ENCODE assay signal across 26 mouse cellular contexts in genomic region chr2:26633953-26634530, GRCm38 (mm10). TPM values are rescaled to one million over a fixed set of nuclear protein-coding genes. Genes with fewer than 3 reads are reported as not detected.
A peak's percentile ranks its signal among the peaks of the same experiment; 100 is the strongest.
DNase-seq lines count a peak whose midpoint lies in the region; ATAC-seq and TF ChIP-seq lines count a peak whose summit lies in the region.
"Had no signal": no experiment of that assay in that cellular context is flagged by ENCODE, and none has a peak within 500 bp of the region (broad histone marks: within the 10 kb centered on the region; RNA-seq: fewer than 3 reads in every experiment).

No protein-coding gene starts in this region.

- ATAC-seq in lung, embryonic 14.5 days (ENCODE audit: insufficient read depth) = no peak
- no peak for ATAC-seq in midbrain, embryonic 15.5 days (replicated peaks)
- no peak for ATAC-seq in megakaryocyte, adult 5-6 weeks (ENCODE audit: poor library complexity, severe bottlenecking)
- ATAC-seq in megakaryocyte-erythroid progenitor cell, adult 5-6 weeks (replicated peaks; ENCODE audit: low FRiP score, low TSS enrichment, poor library complexity, severe bottlenecking) = no peak
- ATAC-seq: hindbrain, postnatal 0 days had no signal

- TF ChIP-seq EP300 in heart, adult 2 months (IDR thresholded peaks at IDR 0.05; ENCODE audit: insufficient read depth, low read depth, low read length) = no peak

- WGBS in heart, adult 2 months = 71% methylated on average over 4 of the region's 4 CpGs
- 64% methylated on average over 4 of the region's 4 CpGs for WGBS in heart, embryonic 10.5 days
- 59% methylated on average over 4 of the region's 4 CpGs for WGBS in lung, embryonic 14.5 days
- 73% methylated on average over 4 of the region's 4 CpGs for WGBS in midbrain, embryonic 15.5 days

- no peak overlapping the region for H3K9ac ChIP-seq in heart, adult 2 months (ENCODE audit: low read depth, low read length)
- H3K9ac ChIP-seq in lung, embryonic 14.5 days = no peak overlapping the region
- no peak overlapping the region for H3K9ac ChIP-seq in midbrain, embryonic 15.5 days

- H3K36me3 ChIP-seq in heart, adult 2 months (ENCODE audit: control insufficient read depth, insufficient read depth, low read length) = peaks cover 7% of the 10 kb centered on the region
- peaks cover 52% of the 10 kb centered on the region for H3K36me3 ChIP-seq in heart, embryonic 10.5 days
- peaks cover 50% of the 10 kb centered on the region for H3K36me3 ChIP-seq in lung, embryonic 14.5 days (ENCODE audit: insufficient read depth)
- H3K36me3 ChIP-seq in midbrain, embryonic 15.5 days (replicated peaks) = peaks cover 31% of the 10 kb centered on the region

- no peaks in the 10 kb centered on the region for H3K9me3 ChIP-seq in heart, embryonic 10.5 days
- no peaks in the 10 kb centered on the region for H3K9me3 ChIP-seq in lung, embryonic 14.5 days (ENCODE audit: low read depth, low read length)
- H3K9me3 ChIP-seq in midbrain, embryonic 15.5 days = no peaks in the 10 kb centered on the region
- H3K9me3 ChIP-seq: heart, embryonic 13.5 days; neural tube, embryonic 13.5 days had no signal

- no peak for DNase-seq in heart, adult 2 months
- DNase-seq in heart, embryonic 10.5 days (ENCODE audit: low spot score) = no peak
- DNase-seq in lung, embryonic 14.5 days = peak; percentile 15
- DNase-seq in lung, adult 18-20 months = no peak
- peak; percentile 52 for DNase-seq in R1 (ENCODE audit: low read depth, low spot score)
- DNase-seq: adrenal gland, adult 8-10 months; cerebellum, adult 11-12 months; gastrocnemius, postnatal 36 days; heart, postnatal 36 days; kidney, adult 9 months; lung, postnatal 14 days; thymus, postnatal 25 days had no signal

- H3K79me2 ChIP-seq in heart, adult 2 months (replicated peaks; ENCODE audit: control insufficient read depth, insufficient read depth, low read length) = no peaks in the 10 kb centered on the region

- H3K4me3 ChIP-seq in heart, adult 2 months = no peak overlapping the region
- no peak overlapping the region for H3K4me3 ChIP-seq in heart, embryonic 10.5 days
- no peak overlapping the region for H3K4me3 ChIP-seq in lung, embryonic 14.5 days (ENCODE audit: low read depth, low read length)
- no peak overlapping the region for H3K4me3 ChIP-seq in midbrain, embryonic 15.5 days
- H3K4me3 ChIP-seq: heart, embryonic 13.5 days; neural tube, embryonic 13.5 days had no signal

- no peak overlapping the region for H3K4me2 ChIP-seq in lung, embryonic 14.5 days
- no peak overlapping the region for H3K4me2 ChIP-seq in midbrain, embryonic 15.5 days
- H3K4me2 ChIP-seq: heart, embryonic 13.5 days; neural tube, embryonic 13.5 days had no signal

- TF ChIP-seq POLR2A in heart, adult 2 months (IDR thresholded peaks at IDR 0.05; ENCODE audit: insufficient read depth, low read depth, low read length) = 0 out of 2 replicates have a peak, but pooled peaks have one; percentile 14

- H3K27ac ChIP-seq in heart, adult 2 months = no peak overlapping the region
- H3K27ac ChIP-seq in heart, embryonic 10.5 days = no peak overlapping the region
- H3K27ac ChIP-seq in lung, embryonic 14.5 days (ENCODE audit: low read depth) = no peak overlapping the region; the same call in 1 of the 2 replicates
- H3K27ac ChIP-seq in midbrain, embryonic 15.5 days = 0 out of 2 replicates have a peak overlapping the region, but pooled peaks have one; percentile 1
- H3K27ac ChIP-seq: heart, embryonic 13.5 days; hindbrain, postnatal 0 days; stomach, postnatal 0 days had no signal

- no peaks in the 10 kb centered on the region for H3K27me3 ChIP-seq in heart, adult 2 months (ENCODE audit: control insufficient read depth, insufficient read depth, low read length)
- H3K27me3 ChIP-seq in heart, embryonic 10.5 days (ENCODE audit: insufficient read depth, poor library complexity, severe bottlenecking) = peaks cover 10% of the 10 kb centered on the region; the same call in 1 of the 2 replicates
- no peaks in the 10 kb centered on the region for H3K27me3 ChIP-seq in lung, embryonic 14.5 days (ENCODE audit: insufficient read depth, low read length)
- H3K27me3 ChIP-seq in midbrain, embryonic 15.5 days (replicated peaks) = no peaks in the 10 kb centered on the region
- H3K27me3 ChIP-seq: neural tube, embryonic 13.5 days had no signal

- H3K4me1 ChIP-seq in heart, adult 2 months (ENCODE audit: control insufficient read depth, insufficient read depth, low read length) = peaks cover 5% of the 10 kb centered on the region
- peaks cover 49% of the 10 kb centered on the region for H3K4me1 ChIP-seq in heart, embryonic 10.5 days
- H3K4me1 ChIP-seq in lung, embryonic 14.5 days (ENCODE audit: insufficient read depth) = peaks cover 14% of the 10 kb centered on the region
- peaks cover 87% of the 10 kb centered on the region for H3K4me1 ChIP-seq in midbrain, embryonic 15.5 days

- TF ChIP-seq CTCF in heart, adult 2 months (IDR thresholded peaks at IDR 0.05) = no peak
- no peak for TF ChIP-seq CTCF in lung, embryonic 14.5 days (IDR thresholded peaks at IDR 0.05; ENCODE audit: low read depth)

- intact Hi-C loops in heart, adult 2 months (cut with DNase I) = no loop called here

RNA-seq across cellular contexts. Expression of gene Fam69b, which starts 5.8 kb away (rescaled TPM):
- total RNA-seq in heart, adult 2 months (2021) = 10 to 100 TPM; 20.0 to 21.1 TPM
- 45.7 and 47.6 TPM in 2 replicates for polyA plus RNA-seq in heart, adult 2 months (2012; rRNA removed)
- 15.7 and 18.2 TPM in 2 replicates for polyA plus RNA-seq in heart, embryonic 10.5 days (2016; fragmentation: Nextera tagmentation; extraction: Ambion mirVana)
- polyA plus RNA-seq in lung, embryonic 14.5 days (2014; fragmentation: Nextera tagmentation; extraction: Ambion mirVana) = 28.3 and 30.0 TPM in 2 replicates
- polyA plus RNA-seq in midbrain, embryonic 15.5 days (2015; fragmentation: Nextera tagmentation; extraction: Ambion mirVana) = 164 and 168 TPM in 2 replicates
- total RNA-seq in megakaryocyte, adult 5-6 weeks (2015) = 0.33 TPM in 1 of 2 replicates, not detected in the other
- 0.11 and 0.33 TPM in 2 replicates for total RNA-seq in megakaryocyte, adult 5-6 weeks (2017)
- total RNA-seq in megakaryocyte-erythroid progenitor cell, adult 5-6 weeks (2014; fragmentation: Nextera tagmentation) = 5.7 and 7.7 TPM in 2 replicates
- total RNA-seq in megakaryocyte-erythroid progenitor cell, adult 5-6 weeks (2017) = 6.8 and 8.0 TPM in 2 replicates

RNA-seq across cellular contexts. Expression of gene Agpat2, which starts 29.8 kb away (rescaled TPM):
- 10 to 100 TPM; 52.8 to 59.2 TPM for total RNA-seq in heart, adult 2 months (2021)
- 117 and 142 TPM in 2 replicates for polyA plus RNA-seq in heart, adult 2 months (2012; rRNA removed)
- polyA plus RNA-seq in heart, embryonic 10.5 days (2016; fragmentation: Nextera tagmentation; extraction: Ambion mirVana) = 20.4 and 28.9 TPM in 2 replicates
- 30.2 and 32.9 TPM in 2 replicates for polyA plus RNA-seq in lung, embryonic 14.5 days (2014; fragmentation: Nextera tagmentation; extraction: Ambion mirVana)
- polyA plus RNA-seq in midbrain, embryonic 15.5 days (2015; fragmentation: Nextera tagmentation; extraction: Ambion mirVana) = 4.6 and 6.7 TPM in 2 replicates
- total RNA-seq in megakaryocyte, adult 5-6 weeks (2015) = 37.0 and 41.9 TPM in 2 replicates
- total RNA-seq in megakaryocyte, adult 5-6 weeks (2017) = 38.1 and 43.6 TPM in 2 replicates
- 14.8 and 15.2 TPM in 2 replicates for total RNA-seq in megakaryocyte-erythroid progenitor cell, adult 5-6 weeks (2014; fragmentation: Nextera tagmentation)
- total RNA-seq in megakaryocyte-erythroid progenitor cell, adult 5-6 weeks (2017) = 9.9 and 11.8 TPM in 2 replicates

RNA-seq across cellular contexts. Expression of gene Lcn4, which starts 37.0 kb away (rescaled TPM):
- not detected for total RNA-seq in heart, adult 2 months (2021)
- polyA plus RNA-seq in heart, adult 2 months (2012; rRNA removed) = not detected in 2 replicates
- polyA plus RNA-seq in heart, embryonic 10.5 days (2016; fragmentation: Nextera tagmentation; extraction: Ambion mirVana) = not detected in 2 replicates
- not detected in 2 replicates for polyA plus RNA-seq in lung, embryonic 14.5 days (2014; fragmentation: Nextera tagmentation; extraction: Ambion mirVana)
- not detected in 2 replicates for polyA plus RNA-seq in midbrain, embryonic 15.5 days (2015; fragmentation: Nextera tagmentation; extraction: Ambion mirVana)
- 0.96 TPM in 1 of 2 replicates, not detected in the other for total RNA-seq in megakaryocyte, adult 5-6 weeks (2015)
- total RNA-seq in megakaryocyte, adult 5-6 weeks (2017) = not detected in 2 replicates
- total RNA-seq in megakaryocyte-erythroid progenitor cell, adult 5-6 weeks (2014; fragmentation: Nextera tagmentation) = not detected in 2 replicates
- total RNA-seq in megakaryocyte-erythroid progenitor cell, adult 5-6 weeks (2017) = not detected in 2 replicates
- total RNA-seq: adrenal gland, adult 8-10 months; ES-E14; gastrocnemius, postnatal 36 days; heart, postnatal 36 days; hindbrain, postnatal 0 days; layer of hippocampus, postnatal 25 days; left cerebral cortex, postnatal 14 days; liver, adult 2 months had no signal
- polyA plus RNA-seq: brain, embryonic 14.5 days; embryonic facial prominence, embryonic 14.5 days; forebrain, embryonic 11.5 days; heart, embryonic 13.5 days; hindbrain, postnatal 0 days; liver, adult 2 months; neural tube, embryonic 13.5 days; stomach, postnatal 0 days had no signal

RNA-seq across cellular contexts. Expression of gene Gm20532, which starts 47.6 kb away (rescaled TPM):
- not detected for total RNA-seq in heart, adult 2 months (2021)
- polyA plus RNA-seq in heart, adult 2 months (2012; rRNA removed) = not detected in 2 replicates
- polyA plus RNA-seq in heart, embryonic 10.5 days (2016; fragmentation: Nextera tagmentation; extraction: Ambion mirVana) = not detected in 2 replicates
- polyA plus RNA-seq in lung, embryonic 14.5 days (2014; fragmentation: Nextera tagmentation; extraction: Ambion mirVana) = not detected in 2 replicates
- not detected in 2 replicates for polyA plus RNA-seq in midbrain, embryonic 15.5 days (2015; fragmentation: Nextera tagmentation; extraction: Ambion mirVana)
- total RNA-seq in megakaryocyte, adult 5-6 weeks (2015) = 0.36 TPM in 1 of 2 replicates, not detected in the other
- total RNA-seq in megakaryocyte, adult 5-6 weeks (2017) = not detected in 2 replicates
- total RNA-seq in megakaryocyte-erythroid progenitor cell, adult 5-6 weeks (2014; fragmentation: Nextera tagmentation) = not detected in 2 replicates
- total RNA-seq in megakaryocyte-erythroid progenitor cell, adult 5-6 weeks (2017) = not detected in 2 replicates
- total RNA-seq: adrenal gland, adult 8-10 months; ES-E14; gastrocnemius, postnatal 36 days; heart, postnatal 36 days; hindbrain, postnatal 0 days; layer of hippocampus, postnatal 25 days; left cerebral cortex, postnatal 14 days; liver, adult 2 months had no signal
- polyA plus RNA-seq: brain, embryonic 14.5 days; embryonic facial prominence, embryonic 14.5 days; forebrain, embryonic 11.5 days; heart, embryonic 13.5 days; hindbrain, postnatal 0 days; liver, adult 2 months; neural tube, embryonic 13.5 days; stomach, postnatal 0 days had no signal

RNA-seq across cellular contexts. Expression of gene Egfl7, which starts 54.2 kb away (rescaled TPM):
- 100 to 1,000 TPM; 102 to 111 TPM for total RNA-seq in heart, adult 2 months (2021)
- 499 and 610 TPM in 2 replicates for polyA plus RNA-seq in heart, adult 2 months (2012; rRNA removed)
- 164 and 186 TPM in 2 replicates for polyA plus RNA-seq in heart, embryonic 10.5 days (2016; fragmentation: Nextera tagmentation; extraction: Ambion mirVana)
- polyA plus RNA-seq in lung, embryonic 14.5 days (2014; fragmentation: Nextera tagmentation; extraction: Ambion mirVana) = 269 and 311 TPM in 2 replicates
- 71.8 and 75.7 TPM in 2 replicates for polyA plus RNA-seq in midbrain, embryonic 15.5 days (2015; fragmentation: Nextera tagmentation; extraction: Ambion mirVana)
- 1.6 and 3.1 TPM in 2 replicates for total RNA-seq in megakaryocyte, adult 5-6 weeks (2015)
- total RNA-seq in megakaryocyte, adult 5-6 weeks (2017) = 3.7 and 3.9 TPM in 2 replicates
- 88.4 and 89.4 TPM in 2 replicates for total RNA-seq in megakaryocyte-erythroid progenitor cell, adult 5-6 weeks (2014; fragmentation: Nextera tagmentation)
- 31.8 and 63.1 TPM in 2 replicates for total RNA-seq in megakaryocyte-erythroid progenitor cell, adult 5-6 weeks (2017)

Comparison
In these comparisons a context has a peak if more than half of its experiments do, and no peak if none do; other contexts are left out.
1. DNase-seq: peak in lung, embryonic 14.5 days (single experiment) and R1 (single experiment); none in heart, adult 2 months (0 of 2), heart, embryonic 10.5 days (single experiment) and lung, adult 18-20 months (0 of 2).